ENCODE assay signal across 15 mouse cellular contexts in genomic region chr13:62929144-62929543, GRCm38 (mm10). TPM values are rescaled to one million over a fixed set of nuclear protein-coding genes. Genes with fewer than 3 reads are reported as not detected.
DNase-seq lines count a peak whose midpoint lies in the region; ATAC-seq and TF ChIP-seq lines count a peak whose summit lies in the region.
"Not testable (repeated sequence)": the region's sequence is repeated elsewhere in the genome, so short reads cannot be mapped to it uniquely, and the experiment has no call there.
"Had no signal": no experiment of that assay in that cellular context is flagged by ENCODE, and none has a peak within 500 bp of the region (broad histone marks: within the 10 kb centered on the region; RNA-seq: fewer than 3 reads in every experiment).

No protein-coding gene starts in this region.

- H3K4me3 ChIP-seq in MEL (ENCODE audit: control insufficient read depth in 1 of 2, insufficient read depth in 1 of 2, low read depth in 2 of 2, low read length in 2 of 2); lung, embryonic 14.5 days (ENCODE audit: low read depth, low read length); lung, embryonic 16.5 days (ENCODE audit: low read length); stomach, embryonic 16.5 days (replicated peaks; ENCODE audit: low read length): not testable (repeated sequence)

- not testable (repeated sequence) for TF ChIP-seq POLR2A in MEL (IDR thresholded peaks at IDR 0.05; ENCODE audit: control insufficient read depth in 1 of 2, insufficient read depth in 1 of 2, low read depth in 1 of 2, low read length in 2 of 2, poor library complexity in 1 of 2)

- not testable (repeated sequence) for DNase-seq in MEL (ENCODE audit: low read depth, low spot score)
- peak; percentile 49 for DNase-seq in lung, embryonic 14.5 days

- H3K27ac ChIP-seq in MEL (ENCODE audit: control insufficient read depth, low read depth, low read length) = not testable (repeated sequence)
- peak overlapping the region; percentile 70 for H3K27ac ChIP-seq in lung, embryonic 14.5 days (ENCODE audit: low read depth)
- H3K27ac ChIP-seq in lung, embryonic 16.5 days (ENCODE audit: low read length) = peak overlapping the region; percentile 81
- H3K27ac ChIP-seq in stomach, embryonic 16.5 days (ENCODE audit: low read length) = 0 out of 2 replicates have a peak overlapping the region, but pooled peaks have one; percentile 19

- not testable (repeated sequence) for TF ChIP-seq CTCF in MEL (IDR thresholded peaks at IDR 0.05 in 2 of 3, conservative IDR thresholded peaks at IDR 0.05 in 1 of 3; ENCODE audit: control insufficient read depth in 1 of 3, insufficient read depth in 1 of 3, low read depth in 2 of 3, low read length in 3 of 3, poor library complexity in 1 of 3, severe bottlenecking in 1 of 3); lung, embryonic 14.5 days (IDR thresholded peaks at IDR 0.05; ENCODE audit: low read depth)

- not testable (repeated sequence) for H3K36me3 ChIP-seq in MEL (ENCODE audit: control insufficient read depth in 1 of 2, insufficient read depth in 2 of 2, low read length in 2 of 2); lung, embryonic 14.5 days (ENCODE audit: insufficient read depth); lung, embryonic 16.5 days (ENCODE audit: control insufficient read depth, insufficient read depth, low read length); stomach, embryonic 16.5 days (ENCODE audit: control insufficient read depth, insufficient read depth, low read length)

- TF ChIP-seq EP300 in MEL (IDR thresholded peaks at IDR 0.05; ENCODE audit: low read depth in 1 of 2, low read length in 2 of 2) = not testable (repeated sequence)

- H3K79me2 ChIP-seq in MEL (ENCODE audit: control insufficient read depth, insufficient read depth, low read length, poor library complexity) = not testable (repeated sequence)

- H3K4me2 ChIP-seq in lung, embryonic 14.5 days; lung, embryonic 16.5 days (ENCODE audit: low read depth, low read length); stomach, embryonic 16.5 days (ENCODE audit: low read depth, low read length): not testable (repeated sequence)

- WGBS in lung, embryonic 14.5 days = 85% methylated on average over 3 of the region's 3 CpGs
- 84% methylated on average over 3 of the region's 3 CpGs for WGBS in lung, embryonic 16.5 days
- WGBS in stomach, embryonic 16.5 days = 86% methylated on average over 3 of the region's 3 CpGs

- not testable (repeated sequence) for TF ChIP-seq RAD21 in MEL (IDR thresholded peaks at IDR 0.05; ENCODE audit: low read depth, low read length)

- not testable (repeated sequence) for H3K4me1 ChIP-seq in MEL (ENCODE audit: control insufficient read depth in 1 of 2, insufficient read depth in 2 of 2, low read length in 2 of 2); lung, embryonic 14.5 days (ENCODE audit: insufficient read depth); lung, embryonic 16.5 days (replicated peaks; ENCODE audit: control insufficient read depth, insufficient read depth, low read length); stomach, embryonic 16.5 days (ENCODE audit: control insufficient read depth, insufficient read depth, low read length)

- H3K9ac ChIP-seq in MEL (ENCODE audit: control insufficient read depth, low read depth, low read length, poor library complexity, severe bottlenecking); lung, embryonic 14.5 days; lung, embryonic 16.5 days (ENCODE audit: low read length); stomach, embryonic 16.5 days (ENCODE audit: low read length): not testable (repeated sequence)

- 0 out of 2 replicates have a peak, but pooled peaks have one; percentile 31 for ATAC-seq in common myeloid progenitor, adult 5-6 weeks (replicated peaks; ENCODE audit: low read depth, poor library complexity, severe bottlenecking)
- peak; percentile 20; the same call in 1 of the 2 replicates for ATAC-seq in lung, embryonic 14.5 days (ENCODE audit: insufficient read depth)
- peak; percentile 26; the same call in 1 of the 2 replicates for ATAC-seq in lung, embryonic 16.5 days (ENCODE audit: low read depth)
- ATAC-seq in stomach, embryonic 16.5 days (ENCODE audit: insufficient read depth, low FRiP score) = not testable (repeated sequence)

- H3K9me3 ChIP-seq in MEL (replicated peaks; ENCODE audit: insufficient read depth, low read length); lung, embryonic 14.5 days (ENCODE audit: low read depth, low read length); lung, embryonic 16.5 days (ENCODE audit: control insufficient read depth, low read length); stomach, embryonic 16.5 days (replicated peaks; ENCODE audit: control insufficient read depth, low read length): not testable (repeated sequence)

- H3K27me3 ChIP-seq in MEL (ENCODE audit: control insufficient read depth in 1 of 2, insufficient read depth in 2 of 2, low read length in 2 of 2); lung, embryonic 14.5 days (ENCODE audit: insufficient read depth, low read length); lung, embryonic 16.5 days (ENCODE audit: control insufficient read depth, insufficient read depth, low read depth, low read length); stomach, embryonic 16.5 days (ENCODE audit: control insufficient read depth, insufficient read depth, low read length): not testable (repeated sequence)

TF ChIP-seq in MEL, 35 proteins besides CTCF, POLR2A, EP300 and RAD21:
- peak; percentile 78 for TF ChIP-seq ZNF384 (IDR thresholded peaks at IDR 0.05; ENCODE audit: low read depth, low read length)

RNA-seq across cellular contexts. Expression of gene 2010111I01Rik, which starts 35.5 kb away (rescaled TPM):
- 26.3 and 29.5 TPM in 2 replicates for total RNA-seq in MEL (2012; rRNA removed)
- polyA plus RNA-seq in MEL (2012; ENCODE audit: insufficient read depth in 1 of 2, insufficient read length in 2 of 2, low read depth in 1 of 2, low replicate concordance in 2 of 2, missing spikeins in 1 of 2) = 10 to 100 TPM in 1 of 2 experiments, not detected in 1; 32.7 TPM
- total RNA-seq in common myeloid progenitor, adult 5-6 weeks (2017) = 66.2 and 88.1 TPM in 2 replicates
- polyA plus RNA-seq in lung, embryonic 14.5 days (2014; fragmentation: Nextera tagmentation; extraction: Ambion mirVana) = 146 and 156 TPM in 2 replicates
- 129 and 133 TPM in 2 replicates for polyA plus RNA-seq in lung, embryonic 16.5 days (2015; fragmentation: Nextera tagmentation; extraction: Ambion mirVana)
- 119 and 131 TPM in 2 replicates for polyA plus RNA-seq in stomach, embryonic 16.5 days (2015; fragmentation: Nextera tagmentation; extraction: Ambion mirVana)

RNA-seq across cellular contexts. Expression of gene Fbp1, which starts 41.1 kb away (rescaled TPM):
- not detected in 2 replicates for total RNA-seq in MEL (2012; rRNA removed)
- polyA plus RNA-seq in MEL (2012; ENCODE audit: insufficient read depth in 1 of 2, insufficient read length in 2 of 2, low read depth in 1 of 2, low replicate concordance in 2 of 2, missing spikeins in 1 of 2) = not detected
- total RNA-seq in common myeloid progenitor, adult 5-6 weeks (2017) = 5.6 and 6.7 TPM in 2 replicates
- polyA plus RNA-seq in lung, embryonic 14.5 days (2014; fragmentation: Nextera tagmentation; extraction: Ambion mirVana) = 0.97 and 1.1 TPM in 2 replicates
- polyA plus RNA-seq in lung, embryonic 16.5 days (2015; fragmentation: Nextera tagmentation; extraction: Ambion mirVana) = 2.1 and 3.6 TPM in 2 replicates
- 4.1 and 4.2 TPM in 2 replicates for polyA plus RNA-seq in stomach, embryonic 16.5 days (2015; fragmentation: Nextera tagmentation; extraction: Ambion mirVana)
- total RNA-seq: CH12.LX, G1E had no signal
- polyA plus RNA-seq: CD4-positive, CD25-positive, alpha-beta regulatory T cell, adult 4 months; cerebellum, adult 2 months; embryonic facial prominence, embryonic 11.5 days; erythroblast, embryonic 14.5 days; forebrain, embryonic 10.5 days; forebrain, embryonic 12.5 days; forebrain, embryonic 14.5 days; forebrain, embryonic 16.5 days; G1E had no signal
